Mouse (Mus musculus): Measurements from ENCODE around the gene Nadk2. TPM values are rescaled to one million over a fixed set of nuclear protein-coding genes. Genes with fewer than 3 reads are reported as not detected.

Gene Nadk2
- polyA plus RNA-seq, 1 experiment from 2014 or later = 8.3 TPM

DNA sequence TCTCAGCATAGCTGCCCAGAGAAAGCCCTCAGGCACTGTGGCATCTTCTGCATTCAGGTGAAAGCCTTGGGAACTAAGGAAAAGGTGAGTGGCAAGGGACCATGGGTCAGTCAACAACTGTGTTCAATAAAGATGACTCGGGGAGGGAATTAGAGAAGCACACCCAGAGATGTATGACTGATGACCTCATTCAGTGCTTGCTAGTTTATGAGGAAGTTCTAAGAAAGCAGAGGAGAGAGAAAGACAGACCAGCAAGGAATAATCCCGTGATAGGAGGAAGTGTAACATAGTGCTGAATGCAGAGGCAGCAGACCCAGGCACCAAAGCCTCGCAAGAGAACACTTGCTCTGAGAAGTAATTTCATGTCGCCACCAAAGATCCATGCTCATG is 60.4 kb downstream of the Nadk2 start:
- WGBS (ENCODE audit: missing documents) = 15% methylated on average over 4 of the region's 4 CpGs
- peaks cover 85% of the 10 kb centered on the region for H3K79me2 ChIP-seq (ENCODE audit: inconsistent target)
- H3K4me3 ChIP-seq (ENCODE audit: inconsistent target) = no peak overlapping the region
- H3K27ac ChIP-seq = peak overlapping the region; percentile 99
- H3K36me3 ChIP-seq (ENCODE audit: inconsistent target) = peaks cover 17% of the 10 kb centered on the region; the same call in 1 of the 2 replicates

DNA sequence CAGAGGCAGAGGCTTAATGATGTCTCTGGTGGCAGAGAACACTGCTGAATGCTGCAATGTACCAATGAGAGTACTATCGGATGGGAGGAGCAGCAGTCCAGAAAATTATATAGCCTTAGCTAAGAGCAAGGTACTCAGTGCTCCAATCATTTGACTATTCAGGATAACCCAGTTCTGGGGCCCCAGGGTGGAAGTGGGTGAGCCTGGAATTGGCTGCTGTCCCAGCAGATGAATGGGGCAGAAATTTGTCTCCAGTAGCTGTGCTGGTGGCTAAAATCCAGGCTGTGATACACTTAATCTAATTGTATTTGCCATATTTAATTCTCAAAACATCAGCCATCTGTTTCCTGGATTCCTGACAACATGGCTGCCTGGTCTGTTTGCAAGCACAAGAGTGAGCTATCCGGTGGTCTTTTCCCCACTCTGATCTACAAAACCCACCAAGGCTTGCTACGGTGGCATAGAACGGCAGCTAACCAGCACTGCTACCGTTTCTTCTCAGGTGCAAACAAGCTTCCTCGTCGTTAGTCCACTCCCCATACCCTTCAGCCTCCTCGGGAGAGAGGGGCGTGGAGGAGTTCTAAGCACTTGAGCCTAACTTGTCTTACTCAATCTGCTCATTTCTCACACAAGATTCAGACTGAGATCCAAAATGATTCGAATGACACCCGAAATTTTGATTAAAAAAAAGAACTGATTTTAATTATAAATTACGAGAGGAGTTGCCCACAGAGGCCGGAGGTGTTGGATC is 61.8 kb downstream of the Nadk2 start:
- 95% methylated on average over 13 of the region's 13 CpGs for WGBS (ENCODE audit: missing documents)
- Histone ChIP-seq H3K27ac (peak overlapping the region; percentile 99), H3K4me3 (ENCODE audit: inconsistent target) (no peak overlapping the region), H3K36me3 (ENCODE audit: inconsistent target) (peaks cover 17% of the 10 kb centered on the region; the same call in 1 of the 2 replicates), H3K79me2 (ENCODE audit: inconsistent target) (peaks cover 85% of the 10 kb centered on the region)

DNA sequence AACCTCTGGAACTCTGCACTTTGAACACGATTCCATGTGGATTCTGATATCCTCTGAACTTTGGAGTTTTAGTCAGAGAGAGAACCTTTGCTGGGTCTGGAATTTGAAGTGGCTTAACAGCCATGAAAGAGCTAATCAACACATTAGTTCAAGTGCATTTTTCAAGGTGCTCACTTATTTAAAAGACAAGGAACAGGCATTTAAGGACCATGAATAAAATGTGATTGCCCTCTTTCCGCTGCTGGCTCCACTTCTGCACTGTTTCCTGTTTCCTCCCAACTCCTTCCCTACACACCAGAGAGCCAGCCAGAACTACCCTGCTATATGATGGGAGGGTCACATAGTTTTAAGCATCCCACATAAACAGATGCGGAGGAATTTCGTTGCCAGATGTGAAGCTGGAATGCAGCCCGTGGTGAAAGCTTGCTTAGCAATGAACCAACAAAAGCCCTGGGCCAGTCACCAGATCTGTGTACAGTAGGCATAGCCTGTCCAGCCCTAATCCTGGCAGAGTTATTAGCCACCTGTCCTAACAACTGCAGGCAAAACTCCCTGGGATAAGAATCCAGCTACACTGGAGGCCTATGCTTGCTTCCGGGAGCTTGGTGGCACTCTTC is 63.9 kb downstream of the Nadk2 start:
- Histone ChIP-seq H3K36me3 (ENCODE audit: inconsistent target) (peaks cover 11% of the 10 kb centered on the region; the same call in 1 of the 2 replicates), H3K4me3 (ENCODE audit: inconsistent target) (no peak overlapping the region), H3K27ac (no peak overlapping the region), H3K79me2 (ENCODE audit: inconsistent target) (peaks cover 85% of the 10 kb centered on the region)
- 90% methylated on average over 6 of the region's 6 CpGs for WGBS (ENCODE audit: missing documents)

DNA sequence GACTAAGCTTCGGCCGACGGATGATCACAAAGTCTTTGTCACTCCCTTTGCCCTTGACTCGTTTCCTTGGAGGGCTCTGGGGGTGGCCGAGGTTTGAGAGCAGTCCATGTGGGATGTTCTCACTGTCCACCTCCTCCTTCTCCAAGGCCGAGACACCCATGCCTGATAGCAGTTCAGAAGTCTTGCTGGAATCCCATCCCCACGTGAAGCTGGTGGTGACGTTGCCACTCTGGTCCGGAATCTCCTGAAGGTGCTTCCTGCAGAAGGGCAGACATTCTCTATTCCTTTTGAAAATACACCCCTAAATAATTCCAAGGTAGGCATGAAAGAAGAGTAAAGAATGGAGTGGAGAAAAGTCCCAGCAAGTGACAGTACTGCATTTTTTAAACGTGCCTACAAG is 68.4 kb downstream of the Nadk2 start:
- WGBS (ENCODE audit: missing documents) = 44% methylated on average over 10 of the region's 10 CpGs
- Histone ChIP-seq H3K36me3 (ENCODE audit: inconsistent target) (0 out of 2 replicates have a peak, but pooled peaks cover 5% of the 10 kb centered on the region), H3K4me3 (ENCODE audit: inconsistent target) (peak overlapping the region; percentile 75), H3K27ac (peak overlapping the region; percentile 62), H3K79me2 (ENCODE audit: inconsistent target) (peaks cover 99% of the 10 kb centered on the region)

DNA sequence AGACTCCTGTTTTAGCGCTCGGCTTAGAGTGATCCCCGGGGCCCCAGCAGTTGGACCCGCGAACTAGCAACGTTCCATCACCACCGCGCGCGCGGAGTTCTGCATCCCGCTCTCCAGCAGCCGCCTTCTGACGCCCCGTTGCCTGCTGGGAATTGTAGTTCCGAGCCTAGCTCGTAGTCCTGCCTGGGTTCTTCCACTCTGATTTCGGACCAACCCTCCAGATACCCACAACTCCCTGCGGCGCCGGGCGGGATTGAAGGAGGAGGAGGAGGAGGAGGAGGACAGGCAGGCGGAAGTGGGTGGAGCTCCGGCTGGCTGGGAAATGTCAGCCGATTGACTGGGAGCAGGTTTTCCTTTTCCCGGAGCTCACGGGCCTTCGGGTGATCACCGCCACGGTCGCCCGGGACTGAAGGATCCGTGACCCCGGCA is 69.2 kb downstream of the Nadk2 start, which contains the start of gene Lmbrd2:
Lmbrd2 (plus strand) TSS at position 299 of the 429 bp plus-strand sequence.
- Histone ChIP-seq H3K79me2 (ENCODE audit: inconsistent target) (peaks cover 99% of the 10 kb centered on the region), H3K4me3 (ENCODE audit: inconsistent target) (peak within 1 kb of the TSS; percentile 75), H3K27ac (peak within 1 kb of the TSS; percentile 62), H3K36me3 (ENCODE audit: inconsistent target) (0 out of 2 replicates have a peak, but pooled peaks cover 5% of the 10 kb centered on the region)
- 1% methylated on average over 34 of the region's 34 CpGs for WGBS (ENCODE audit: missing documents)

DNA sequence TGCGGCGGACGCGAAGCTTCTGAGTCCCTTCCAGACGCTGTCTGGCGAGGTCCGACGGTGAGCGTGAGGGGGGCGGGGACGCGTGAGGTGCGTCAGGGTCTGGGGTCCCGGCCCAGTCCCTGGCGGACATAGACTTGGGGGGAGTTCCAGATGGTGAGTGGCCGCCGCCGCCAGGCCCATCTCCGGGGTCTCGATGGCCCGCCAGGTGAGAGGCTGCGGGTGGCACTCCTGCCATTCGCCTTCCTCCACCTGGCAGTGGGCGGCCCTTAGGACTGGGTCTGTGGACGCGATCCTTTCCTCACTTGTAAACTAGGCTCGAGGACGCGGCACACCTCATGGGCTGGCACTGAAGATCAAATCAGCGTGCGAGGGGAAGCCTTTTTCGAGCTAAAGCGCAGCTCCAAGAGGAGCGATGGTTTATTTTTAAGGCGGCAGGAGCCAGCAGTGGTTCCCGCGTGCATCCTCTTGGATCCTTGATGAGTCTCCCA is 69.7 kb downstream of the Nadk2 start:
- Histone ChIP-seq H3K36me3 (ENCODE audit: inconsistent target) (peaks cover 9% of the 10 kb centered on the region; the same call in 1 of the 2 replicates), H3K27ac (peak overlapping the region; percentile 62), H3K79me2 (ENCODE audit: inconsistent target) (peaks cover 99% of the 10 kb centered on the region), H3K4me3 (ENCODE audit: inconsistent target) (peak overlapping the region; percentile 75)
- WGBS (ENCODE audit: missing documents) = under 1% methylated on average over 37 of the region's 37 CpGs

DNA sequence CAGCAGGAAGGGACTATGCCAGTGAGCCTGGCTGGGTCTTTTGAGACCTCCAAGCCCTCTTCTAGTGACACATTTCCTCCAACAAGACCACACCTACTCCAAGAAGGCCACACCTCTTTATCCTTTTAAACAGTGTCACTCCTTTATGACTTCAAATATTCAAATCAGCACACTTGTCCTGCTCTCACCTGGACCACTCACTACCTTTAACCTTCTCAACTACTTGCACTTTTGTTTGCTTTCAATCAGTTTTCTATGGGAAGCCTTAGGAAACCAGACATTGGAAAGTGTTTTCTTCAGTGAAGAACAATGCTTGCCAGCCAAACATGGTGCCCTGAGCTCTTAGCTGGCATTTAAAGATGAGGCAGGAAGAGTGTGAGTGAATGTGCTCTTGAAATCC is 84.3 kb downstream of the Nadk2 start, which contains the start of gene Skp2:
Skp2 (minus strand) TSS at position 101 of the 400 bp plus-strand sequence.
- Histone ChIP-seq H3K36me3 (ENCODE audit: inconsistent target) (peaks cover 84% of the 10 kb centered on the region), H3K4me3 (ENCODE audit: inconsistent target) (no peak within 1 kb of the TSS), H3K79me2 (ENCODE audit: inconsistent target) (no peaks in the 10 kb centered on the region), H3K27ac (no peak within 1 kb of the TSS)

Other genes starting within 250 kb of the Nadk2 start
- not detected in 3 replicates for gene Ranbp3l, start 103.3 kb upstream of the Nadk2 start, polyA plus RNA-seq (2018)
- gene Lmbrd2, start 69.3 kb downstream of the Nadk2 start, polyA plus RNA-seq (2018) = 27.7 to 35.1 TPM (median 34.0 TPM) in 3 replicates
- 11.8 to 12.1 TPM (median 11.9 TPM) in 3 replicates for gene Skp2, start 84.2 kb downstream of the Nadk2 start, polyA plus RNA-seq (2018)
- gene Ugt3a1, start 205.6 kb downstream of the Nadk2 start, polyA plus RNA-seq (2018) = not detected in 3 replicates

Data from macrophage (primary cell).